Mouse (Mus musculus) forebrain, embryonic 13.5 days (tissue): ENCODE results near the gene Tssk2. TPM values are rescaled to one million over a fixed set of nuclear protein-coding genes. Genes with fewer than 3 reads are reported as not detected.

Experiments used
- ATAC-seq: fragments of 200-750 bp; cut with Nextera tagmentation; 2 replicates; pipeline ENCODE4 v1.8.0; 2017
- H3K27ac ChIP-seq: fragments of 300-500 bp; sonication (generic); 2 replicates; pipeline ENCODE4 v1.5.1; 2015; ENCODE audit warnings: inconsistent platforms, mild to moderate bottlenecking, moderate library complexity
- H3K27me3 ChIP-seq: fragments of 300-500 bp; sonication (generic); 2 replicates; pipeline ENCODE4 v1.6.1; 2015; ENCODE audit warnings: mild to moderate bottlenecking, inconsistent platforms
- H3K36me3 ChIP-seq: fragments of 300-500 bp; sonication (generic); 2 replicates; pipeline ENCODE4 v1.6.1; 2015; ENCODE audit warnings: mild to moderate bottlenecking, inconsistent platforms; ENCODE audit not compliant: poor library complexity, severe bottlenecking
- H3K4me1 ChIP-seq: fragments of 300-500 bp; sonication (generic); 2 replicates; pipeline ENCODE4 v1.6.1; 2015; ENCODE audit warnings: inconsistent platforms
- H3K4me2 ChIP-seq: fragments of 300-500 bp; sonication (generic); 2 replicates; pipeline ENCODE4 v1.6.1; 2015; ENCODE audit warnings: inconsistent platforms, mild to moderate bottlenecking, moderate library complexity
- H3K4me3 ChIP-seq: fragments of 300-500 bp; sonication (generic); 2 replicates; pipeline ENCODE4 v1.5.1; 2015; ENCODE audit warnings: mild to moderate bottlenecking, inconsistent platforms
- H3K9ac ChIP-seq: fragments of 300-500 bp; sonication (generic); 2 replicates; pipeline ENCODE4 v1.6.1; 2015; ENCODE audit warnings: mild to moderate bottlenecking, inconsistent platforms
- H3K9me3 ChIP-seq: fragments of 300-500 bp; sonication (generic); replicated peaks from 2 replicates; pipeline ENCODE4 v1.6.1; 2016; ENCODE audit warnings: inconsistent platforms
- WGBS: fragments of 180-500 bp; shearing (Covaris S2); methylation state at CpG from one replicate; pipeline ENCODE4 v1.1.7; 2015; 5-methylcytosine and 5-hydroxymethylcytosine counted together
- polyA plus RNA-seq: library from polyadenylated mRNA; unstranded; fragments of >200 nt; fragmentation: Nextera tagmentation; extraction: Ambion mirVana; gene quantifications from 2 replicates; pipeline ENCODE4 v1.2.1, GENCODE M21; 2015

Tssk2 gene
- polyA plus RNA-seq, 1 experiment from 2014 or later, result not detected

DNA sequence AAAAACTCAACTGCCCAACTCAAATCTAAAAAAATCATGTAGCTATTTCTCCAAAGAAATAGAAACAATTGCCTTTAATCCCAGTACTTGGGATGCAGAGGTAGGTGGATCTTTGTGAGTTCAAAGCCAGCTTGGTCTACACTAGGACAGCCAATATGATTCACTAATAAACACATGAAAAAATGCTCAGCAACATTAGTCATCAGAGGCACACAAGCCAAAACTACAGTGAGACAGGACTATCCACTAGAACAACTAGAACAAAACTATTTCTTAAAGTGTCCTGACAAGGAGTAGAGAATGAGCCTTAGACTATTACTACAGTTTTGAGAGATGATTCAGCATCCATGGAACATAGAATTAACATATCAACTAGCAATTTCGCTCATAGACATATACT is 22.3 kb upstream of the Tssk2 start:
- ATAC-seq, result no peak
- Histone ChIP-seq H3K27me3 (no peaks in the 10 kb centered on the region), H3K4me2 (no peak overlapping the region), H3K4me1 (no peaks in the 10 kb centered on the region), H3K36me3 (peaks cover 41% of the 10 kb centered on the region), H3K9me3 (no peaks in the 10 kb centered on the region), H3K9ac (no peak overlapping the region), H3K27ac (no peak overlapping the region), H3K4me3 (no peak overlapping the region)
- WGBS, result 93% methylated on average over 1 of the region's 1 CpGs

DNA sequence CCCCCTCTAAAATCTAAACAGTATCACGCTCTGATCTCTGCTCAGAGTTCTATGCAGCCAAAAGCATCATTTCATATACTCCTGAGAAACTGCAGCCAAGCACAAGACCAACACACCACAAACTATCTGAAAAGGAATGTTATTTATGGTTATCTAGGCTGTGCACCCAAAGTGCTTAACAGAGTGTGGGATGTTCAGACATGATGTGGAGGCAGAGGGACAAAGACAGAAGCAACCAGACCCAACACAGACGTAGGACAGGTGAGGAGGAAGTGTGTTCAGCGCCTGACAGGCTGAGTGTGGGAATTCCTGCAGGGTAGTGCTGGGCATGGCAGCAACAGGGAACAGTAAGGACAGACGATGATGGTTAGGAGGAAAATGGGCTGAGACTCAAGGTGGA is 18.9 kb upstream of the Tssk2 start:
- Histone ChIP-seq H3K4me2 (no peak overlapping the region), H3K27ac (no peak overlapping the region), H3K9ac (no peak overlapping the region), H3K27me3 (no peaks in the 10 kb centered on the region), H3K9me3 (no peaks in the 10 kb centered on the region), H3K4me1 (peaks cover 3% of the 10 kb centered on the region; the same call in 1 of the 2 replicates), H3K4me3 (no peak overlapping the region), H3K36me3 (peaks cover 43% of the 10 kb centered on the region)
- 97% methylated on average over 4 of the region's 4 CpGs for whole genome bisulfite sequencing
- ATAC-seq, result no peak

DNA sequence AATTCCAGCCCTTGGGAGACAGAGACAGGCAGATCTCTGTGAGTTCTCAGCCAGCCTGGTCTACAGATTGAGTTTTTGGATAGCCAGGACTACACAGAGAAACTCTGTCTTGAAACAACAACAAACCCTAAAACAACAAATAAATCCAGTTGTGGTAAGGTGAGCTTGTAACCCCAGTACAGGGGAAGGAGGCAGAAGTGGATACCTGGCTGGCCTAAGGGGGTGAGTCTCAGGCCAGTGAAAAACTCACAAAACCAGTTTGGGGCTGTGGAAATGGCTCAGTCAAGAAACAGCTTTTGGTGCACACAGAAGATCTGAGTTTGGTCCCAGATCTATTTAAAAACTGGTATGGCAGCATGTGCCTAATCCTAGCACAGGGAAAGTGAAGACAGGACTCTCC is 16.2 kb upstream of the Tssk2 start:
- Histone ChIP-seq H3K4me1 (peaks cover 13% of the 10 kb centered on the region; the same call in 1 of the 2 replicates), H3K4me3 (no peak overlapping the region), H3K36me3 (peaks cover 39% of the 10 kb centered on the region), H3K9me3 (no peaks in the 10 kb centered on the region), H3K27me3 (no peaks in the 10 kb centered on the region), H3K27ac (no peak overlapping the region), H3K9ac (no peak overlapping the region), H3K4me2 (no peak overlapping the region)
- no peak for ATAC-seq

DNA sequence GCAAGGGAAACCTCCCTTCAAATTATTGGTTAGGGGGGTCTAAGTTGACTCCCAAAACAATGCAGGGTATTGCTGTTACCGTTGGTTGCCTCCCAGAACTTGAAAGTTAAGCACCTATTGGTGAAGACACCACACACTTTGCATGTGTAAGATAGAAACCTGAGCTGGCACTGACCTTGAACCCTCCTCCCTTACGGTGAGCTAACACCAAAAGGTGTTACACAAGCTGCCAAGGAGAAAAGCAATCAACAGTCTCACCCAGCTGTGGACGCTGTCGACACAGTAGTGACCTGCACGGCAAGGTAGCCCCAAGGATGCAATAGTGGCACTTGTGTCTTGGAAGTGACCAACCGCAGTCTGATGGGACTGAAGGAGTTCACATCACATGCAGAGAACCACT is 14.3 kb upstream of the Tssk2 start:
- Histone ChIP-seq H3K9me3 (no peaks in the 10 kb centered on the region), H3K36me3 (peaks cover 29% of the 10 kb centered on the region), H3K4me3 (no peak overlapping the region), H3K27me3 (no peaks in the 10 kb centered on the region), H3K9ac (no peak overlapping the region), H3K4me2 (no peak overlapping the region), H3K27ac (no peak overlapping the region), H3K4me1 (peaks cover 13% of the 10 kb centered on the region; the same call in 1 of the 2 replicates)
- no peak for ATAC-seq
- 88% methylated on average over 6 of the region's 6 CpGs for WGBS

DNA sequence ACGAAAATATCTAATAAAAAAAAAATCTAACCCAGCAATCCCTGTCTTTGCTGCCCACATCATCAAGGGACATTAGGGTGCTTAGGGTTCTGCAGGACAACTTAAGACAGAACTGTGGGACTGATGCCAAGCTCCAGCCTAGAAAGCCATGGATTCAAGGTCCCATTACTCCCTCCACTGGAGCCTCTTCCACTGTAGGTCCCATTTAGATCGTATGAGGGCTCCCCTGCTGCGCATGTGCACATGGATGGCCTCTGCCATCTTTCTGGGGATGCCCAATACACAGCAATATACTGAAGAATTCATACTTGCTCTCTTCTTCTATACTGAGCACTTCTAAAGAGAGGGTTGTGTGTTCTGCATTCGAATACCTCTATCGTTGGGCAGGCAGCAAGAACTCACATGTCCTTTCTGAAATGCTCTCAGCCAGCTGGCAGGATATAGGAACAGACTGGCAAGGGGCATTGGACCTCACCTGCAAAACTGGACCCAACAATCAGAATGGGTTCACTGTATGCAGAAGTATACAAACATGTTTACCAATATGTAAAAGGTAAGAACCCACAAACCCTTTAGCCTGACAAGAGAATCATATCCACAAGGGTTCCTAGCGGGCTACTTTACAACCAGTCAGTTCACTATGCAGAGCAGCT is 8.6 kb upstream of the Tssk2 start:
- H3K9me3 ChIP-seq, result no peaks in the 10 kb centered on the region
- no peak for ATAC-seq
- 80% methylated on average over 6 of the region's 6 CpGs for WGBS
- H3K4me2 ChIP-seq, result peak overlapping the region; percentile 73
- peak overlapping the region; percentile 95 for H3K4me3 ChIP-seq
- H3K36me3 ChIP-seq, result no peaks in the 10 kb centered on the region
- H3K27ac ChIP-seq, result no peak overlapping the region
- peak overlapping the region; percentile 97 for H3K9ac ChIP-seq
- peaks cover 36% of the 10 kb centered on the region for H3K4me1 ChIP-seq
- 0 out of 2 replicates have a peak, but pooled peaks cover 3% of the 10 kb centered on the region for H3K27me3 ChIP-seq

DNA sequence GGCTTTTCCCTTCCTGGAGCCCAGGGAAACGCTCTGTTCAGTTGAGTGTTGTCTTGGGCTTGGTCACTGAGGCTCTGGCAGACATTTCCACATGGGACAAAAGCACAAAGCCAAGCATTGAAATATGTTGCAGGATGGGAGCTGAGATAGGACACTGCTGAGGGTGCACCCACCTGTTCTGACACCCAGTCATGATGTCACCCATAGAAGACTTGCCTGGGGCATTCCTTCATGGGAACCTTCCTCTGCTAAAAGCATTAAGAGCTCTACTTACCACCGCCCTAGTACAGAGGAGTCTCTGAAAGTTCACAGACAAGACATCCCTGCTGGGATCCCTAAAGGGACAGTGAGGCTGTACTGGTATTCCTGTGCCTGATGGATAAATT is 8.1 kb upstream of the Tssk2 start:
- Histone ChIP-seq H3K27ac (no peak overlapping the region), H3K4me2 (peak overlapping the region; percentile 73), H3K9me3 (no peaks in the 10 kb centered on the region), H3K4me1 (peaks cover 36% of the 10 kb centered on the region), H3K27me3 (0 out of 2 replicates have a peak, but pooled peaks cover 3% of the 10 kb centered on the region), H3K36me3 (no peaks in the 10 kb centered on the region), H3K9ac (peak overlapping the region; percentile 97), H3K4me3 (peak overlapping the region; percentile 95)
- ATAC-seq, result no peak
- WGBS, result 56% methylated on average over 2 of the region's 2 CpGs

DNA sequence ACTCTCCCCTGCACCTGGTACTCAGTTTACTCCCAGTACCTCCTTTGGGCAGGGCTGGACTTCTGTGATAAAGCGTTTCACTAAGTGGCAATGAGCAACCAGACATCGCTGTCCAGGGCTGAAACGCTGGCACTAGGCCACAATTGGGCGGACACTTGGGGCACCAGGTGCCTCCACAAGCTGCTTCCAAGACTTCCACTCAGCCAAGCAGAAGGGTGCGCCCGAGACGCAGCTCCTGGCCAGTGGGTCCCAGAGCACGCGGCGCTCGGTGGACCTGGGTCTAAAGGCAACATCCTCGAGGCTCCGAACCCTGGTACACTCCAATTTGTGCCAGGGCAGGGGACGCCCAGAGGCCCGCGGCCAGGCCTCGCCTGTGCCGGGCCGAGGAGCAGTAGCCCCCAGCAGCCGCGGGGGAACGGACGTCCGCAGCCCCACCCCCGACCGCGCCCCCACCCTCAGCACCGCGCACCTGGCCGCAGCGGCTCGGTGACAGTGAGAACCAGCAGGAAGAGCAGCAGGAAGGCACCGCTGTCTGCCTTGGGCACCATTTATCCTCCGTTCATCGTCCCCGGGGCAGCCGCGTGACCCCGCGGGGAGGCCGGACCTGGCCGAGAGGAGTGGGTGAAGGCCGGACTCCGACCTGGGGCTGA is 7.4 kb upstream of the Tssk2 start:
- peak overlapping the region; percentile 95 for H3K4me3 ChIP-seq
- H3K27me3 ChIP-seq, result 0 out of 2 replicates have a peak, but pooled peaks cover 3% of the 10 kb centered on the region
- peak overlapping the region; percentile 94 for H3K27ac ChIP-seq
- no peaks in the 10 kb centered on the region for H3K9me3 ChIP-seq
- H3K9ac ChIP-seq, result peak overlapping the region; percentile 97
- peak; percentile 59 for ATAC-seq
- 1% methylated on average over 44 of the region's 44 CpGs for WGBS
- H3K36me3 ChIP-seq, result no peaks in the 10 kb centered on the region
- peaks cover 33% of the 10 kb centered on the region for H3K4me1 ChIP-seq
- peak overlapping the region; percentile 73 for H3K4me2 ChIP-seq

DNA sequence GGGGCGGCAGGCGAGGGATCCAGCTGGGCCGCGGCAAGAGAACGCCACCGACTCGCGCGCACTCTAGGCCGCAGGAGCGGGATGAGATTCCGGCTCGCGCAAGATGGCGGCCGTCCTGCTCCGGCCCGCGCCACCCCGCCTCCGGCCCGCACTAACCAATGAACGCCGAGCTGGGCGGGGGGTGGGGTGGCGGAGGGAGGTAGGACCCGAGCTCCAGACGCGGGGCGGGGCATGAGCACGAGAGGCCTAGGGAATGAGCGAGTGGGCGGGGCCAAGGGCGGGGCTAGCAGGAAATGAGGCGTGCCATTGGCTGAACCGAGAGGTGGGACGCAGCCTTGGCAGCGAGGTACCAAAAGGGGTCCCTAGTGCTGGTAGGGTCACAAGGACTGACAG is 6.9 kb upstream of the Tssk2 start, which contains the start of gene Gm20518:
Gm20518 (minus strand) TSS at position 105 of the 393 bp plus-strand sequence.
- H3K27ac ChIP-seq, result peak within 1 kb of the TSS; percentile 94
- H3K9me3 ChIP-seq, result no peaks in the 10 kb centered on the region
- no peaks in the 10 kb centered on the region for H3K36me3 ChIP-seq
- 0 out of 2 replicates have a peak, but pooled peaks cover 3% of the 10 kb centered on the region for H3K27me3 ChIP-seq
- H3K4me3 ChIP-seq, result peak within 1 kb of the TSS; percentile 95
- ATAC-seq, result peak; percentile 97
- H3K4me1 ChIP-seq, result peaks cover 30% of the 10 kb centered on the region
- H3K4me2 ChIP-seq, result peak within 1 kb of the TSS; percentile 73
- WGBS, result 2% methylated on average over 38 of the region's 38 CpGs
- H3K9ac ChIP-seq, result peak within 1 kb of the TSS; percentile 97

DNA sequence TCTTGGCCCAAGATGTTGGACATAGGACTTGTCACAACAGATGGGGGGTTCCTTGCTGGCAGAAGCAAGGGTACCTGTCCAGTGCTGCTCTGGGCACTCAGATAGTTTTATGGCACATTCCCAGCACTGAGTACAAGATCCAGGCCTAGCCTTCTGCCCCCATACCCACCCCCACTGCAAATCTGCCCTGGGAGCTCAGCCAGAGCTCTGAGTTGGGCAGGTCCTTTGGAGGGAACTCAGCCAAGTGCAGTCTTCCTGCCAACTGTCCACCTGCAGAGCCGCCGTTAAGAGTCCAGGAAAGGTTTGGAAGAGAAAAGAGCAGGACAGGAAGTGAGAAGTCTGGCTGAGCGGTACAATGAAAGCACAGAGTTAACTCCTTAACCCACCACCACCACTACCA is 5.8 kb upstream of the Tssk2 start:
- Histone ChIP-seq H3K9ac (no peak overlapping the region), H3K36me3 (no peaks in the 10 kb centered on the region), H3K4me3 (no peak overlapping the region), H3K27ac (no peak overlapping the region), H3K9me3 (no peaks in the 10 kb centered on the region), H3K27me3 (0 out of 2 replicates have a peak, but pooled peaks cover 3% of the 10 kb centered on the region), H3K4me2 (no peak overlapping the region; the same call in 1 of the 2 replicates), H3K4me1 (peaks cover 26% of the 10 kb centered on the region)
- WGBS, result 71% methylated on average over 3 of the region's 3 CpGs
- no peak for ATAC-seq

DNA sequence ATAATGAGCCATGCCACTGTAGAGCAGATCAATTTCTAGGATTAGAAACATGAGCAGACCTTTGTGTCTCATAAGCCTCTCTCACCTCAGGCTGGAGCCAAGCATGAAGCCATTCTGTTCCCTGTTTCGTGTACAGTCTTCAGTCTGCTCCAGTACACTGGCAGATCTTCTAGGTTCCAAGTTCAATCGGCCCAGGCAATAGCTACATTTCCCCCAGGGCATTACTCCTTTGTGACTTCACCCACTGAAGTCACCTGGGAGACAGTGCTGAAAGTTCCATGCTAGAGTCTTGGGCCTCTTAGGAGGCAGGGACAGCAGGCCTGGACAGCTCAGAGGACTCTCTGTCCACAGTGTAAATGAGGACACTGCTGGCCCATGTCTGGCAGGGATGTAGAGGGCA is 4.5 kb upstream of the Tssk2 start, which contains the start of gene Tssk1:
Tssk1 (plus strand) TSS at position 301 of the 400 bp plus-strand sequence.
- no peak within 1 kb of the TSS for H3K27ac ChIP-seq
- no peak for ATAC-seq
- 0 out of 2 replicates have a peak, but pooled peaks cover 3% of the 10 kb centered on the region for H3K27me3 ChIP-seq
- WGBS, result 91% methylated on average over 2 of the region's 2 CpGs
- peaks cover 7% of the 10 kb centered on the region for H3K36me3 ChIP-seq
- H3K9me3 ChIP-seq, result no peaks in the 10 kb centered on the region
- H3K4me1 ChIP-seq, result peaks cover 26% of the 10 kb centered on the region
- no peak within 1 kb of the TSS for H3K9ac ChIP-seq
- H3K4me3 ChIP-seq, result no peak within 1 kb of the TSS
- no peak within 1 kb of the TSS for H3K4me2 ChIP-seq

DNA sequence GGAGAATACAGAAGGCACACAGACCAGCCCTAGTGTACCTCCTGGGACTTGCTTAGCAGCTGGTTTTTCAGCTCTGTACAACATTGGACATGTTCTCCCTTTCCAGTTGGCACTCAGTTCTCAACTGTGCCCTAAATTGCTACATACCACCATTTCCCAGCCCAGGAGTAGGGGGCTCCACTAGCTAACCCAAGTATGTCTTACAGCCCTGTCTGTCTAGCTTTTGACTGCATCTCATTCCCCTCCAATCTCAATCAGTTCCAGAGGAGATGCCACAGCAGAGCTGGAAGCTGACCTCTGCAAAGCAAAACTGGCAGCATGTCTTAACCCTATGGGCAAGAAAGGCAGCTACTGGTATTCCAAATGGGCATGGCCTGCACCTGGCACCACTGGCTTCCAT is 2.3 kb upstream of the Tssk2 start:
- H3K27ac ChIP-seq, result no peak overlapping the region
- peaks cover 28% of the 10 kb centered on the region for H3K36me3 ChIP-seq
- 0 out of 2 replicates have a peak, but pooled peaks cover 3% of the 10 kb centered on the region for H3K27me3 ChIP-seq
- H3K4me2 ChIP-seq, result no peak overlapping the region
- H3K9ac ChIP-seq, result no peak overlapping the region
- ATAC-seq, result no peak
- no peak overlapping the region for H3K4me3 ChIP-seq
- peaks cover 10% of the 10 kb centered on the region for H3K4me1 ChIP-seq
- no peaks in the 10 kb centered on the region for H3K9me3 ChIP-seq

DNA sequence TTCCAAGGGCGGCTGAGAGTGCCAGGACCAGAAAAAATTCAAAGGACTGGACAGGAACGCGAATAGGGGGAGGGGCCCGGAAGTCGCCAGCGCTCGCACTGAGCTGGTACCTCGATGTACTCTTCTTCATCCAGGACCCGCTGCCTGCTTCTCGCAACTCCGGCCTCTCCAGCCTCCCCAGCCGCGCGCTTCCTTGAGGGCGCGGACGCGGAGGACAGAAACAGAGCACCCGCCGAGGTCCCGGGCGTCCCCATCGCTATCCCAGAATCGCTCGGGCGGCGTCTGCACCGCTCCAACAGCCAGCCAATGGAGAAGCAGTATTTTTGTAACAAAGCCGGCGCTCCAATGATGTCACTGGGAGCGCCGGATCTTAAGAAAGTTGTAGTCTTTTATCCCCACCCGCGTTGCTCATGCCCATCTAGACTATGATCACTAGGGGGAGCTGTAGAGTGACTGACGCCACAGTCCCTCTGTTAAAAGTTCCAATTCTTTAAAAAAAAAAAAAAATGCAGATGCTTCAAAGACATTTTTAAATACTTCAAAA is 12.7 kb downstream of the Tssk2 start, which contains the start of gene Ess2:
Ess2 (minus strand) TSS at position 297 of the 544 bp plus-strand sequence.
- peak; percentile 97 for ATAC-seq
- peaks cover 21% of the 10 kb centered on the region for H3K4me1 ChIP-seq
- H3K4me3 ChIP-seq, result peak within 1 kb of the TSS; percentile 78
- H3K36me3 ChIP-seq, result peaks cover 34% of the 10 kb centered on the region
- H3K27me3 ChIP-seq, result peaks cover 46% of the 10 kb centered on the region
- H3K9me3 ChIP-seq, result no peaks in the 10 kb centered on the region
- peak within 1 kb of the TSS; percentile 97 for H3K4me2 ChIP-seq
- peak within 1 kb of the TSS; percentile 85 for H3K9ac ChIP-seq
- under 1% methylated on average over 35 of the region's 35 CpGs for WGBS
- H3K27ac ChIP-seq, result peak within 1 kb of the TSS; percentile 52; the same call in 1 of the 2 replicates
